In genomic region chr12:84907024-84907626, GRCm38 (mm10) we compare ENCODE assay signal across 10 mouse cellular contexts. TPM values are rescaled to one million over a fixed set of nuclear protein-coding genes. Genes with fewer than 3 reads are reported as not detected.
DNase-seq lines count a peak whose midpoint lies in the region; ATAC-seq lines count a peak whose summit lies in the region.
"Had no signal": no experiment of that assay in that cellular context is flagged by ENCODE, and none has a peak within 500 bp of the region (broad histone marks: within the 10 kb centered on the region; RNA-seq: fewer than 3 reads in every experiment).

No protein-coding gene starts in this region.

- no peaks in the 10 kb centered on the region for H3K36me3 ChIP-seq in embryonic facial prominence, embryonic 12.5 days
- no peaks in the 10 kb centered on the region for H3K36me3 ChIP-seq in heart, embryonic 16.5 days (ENCODE audit: control insufficient read depth, insufficient read depth)
- H3K36me3 ChIP-seq: midbrain, embryonic 12.5 days had no signal

- no peaks in the 10 kb centered on the region for H3K9me3 ChIP-seq in embryonic facial prominence, embryonic 12.5 days
- H3K9me3 ChIP-seq in heart, embryonic 16.5 days (replicated peaks; ENCODE audit: control insufficient read depth, low read length) = no peaks in the 10 kb centered on the region
- H3K9me3 ChIP-seq: midbrain, embryonic 12.5 days had no signal

- H3K27me3 ChIP-seq in embryonic facial prominence, embryonic 12.5 days = no peaks in the 10 kb centered on the region
- H3K27me3 ChIP-seq in heart, embryonic 16.5 days (ENCODE audit: control insufficient read depth, insufficient read depth, low read length) = no peaks in the 10 kb centered on the region
- H3K27me3 ChIP-seq: midbrain, embryonic 12.5 days had no signal

- H3K27ac ChIP-seq in embryonic facial prominence, embryonic 12.5 days = peak overlapping the region; percentile 71
- H3K27ac ChIP-seq in heart, embryonic 16.5 days (ENCODE audit: low read length) = peak overlapping the region; percentile 40
- H3K27ac ChIP-seq: midbrain, embryonic 12.5 days had no signal

- peak; percentile 33 to 53 for DNase-seq in cerebellum, postnatal 14 days
- DNase-seq in cerebellum, adult 18-20 months = no peak
- DNase-seq in lung, postnatal 36 days = peak; percentile 11
- DNase-seq in ovary, postnatal 36 days (ENCODE audit: low spot score) = no peak
- no peak for DNase-seq in yolk sac, embryonic 10.5 days (ENCODE audit: low spot score)

- ATAC-seq in embryonic facial prominence, embryonic 12.5 days (ENCODE audit: insufficient number of reproducible peaks, insufficient read depth, low FRiP score, low TSS enrichment) = peak; percentile 53; the same call in 1 of the 2 replicates
- no peak for ATAC-seq in heart, embryonic 16.5 days (replicated peaks; ENCODE audit: extremely low read depth, insufficient read depth, low FRiP score)
- ATAC-seq in monocyte, adult 5-6 weeks (replicated peaks; ENCODE audit: insufficient number of reproducible peaks, low FRiP score, low TSS enrichment, poor library complexity, severe bottlenecking) = no peak
- ATAC-seq: activated CD4-positive, CD25-positive, alpha-beta regulatory T cell, adult 4 months had no signal

- no peak overlapping the region for H3K4me3 ChIP-seq in embryonic facial prominence, embryonic 12.5 days
- H3K4me3 ChIP-seq in heart, embryonic 16.5 days (ENCODE audit: low read length) = no peak overlapping the region
- H3K4me3 ChIP-seq: midbrain, embryonic 12.5 days had no signal

- 26% methylated on average over 12 of the region's 12 CpGs for WGBS in embryonic facial prominence, embryonic 12.5 days
- WGBS in heart, embryonic 16.5 days = 71% methylated on average over 12 of the region's 12 CpGs

- H3K4me2 ChIP-seq in embryonic facial prominence, embryonic 12.5 days (replicated peaks) = no peak overlapping the region
- H3K4me2 ChIP-seq in heart, embryonic 16.5 days (ENCODE audit: low read depth, low read length) = no peak overlapping the region
- H3K4me2 ChIP-seq: midbrain, embryonic 12.5 days had no signal

- peaks cover 17% of the 10 kb centered on the region for H3K4me1 ChIP-seq in embryonic facial prominence, embryonic 12.5 days
- H3K4me1 ChIP-seq in heart, embryonic 16.5 days (ENCODE audit: control insufficient read depth, insufficient read depth, low read length) = peaks cover 14% of the 10 kb centered on the region

- H3K9ac ChIP-seq in embryonic facial prominence, embryonic 12.5 days = no peak overlapping the region
- no peak overlapping the region for H3K9ac ChIP-seq in heart, embryonic 16.5 days (ENCODE audit: low read length)
- H3K9ac ChIP-seq: midbrain, embryonic 12.5 days had no signal

RNA-seq across cellular contexts. Expression of gene Ltbp2, which starts 30.8 kb away (rescaled TPM):
- polyA plus RNA-seq in embryonic facial prominence, embryonic 12.5 days (2016; fragmentation: Nextera tagmentation; extraction: Ambion mirVana) = 0.71 and 0.93 TPM in 2 replicates
- polyA plus RNA-seq in heart, embryonic 16.5 days (2015; fragmentation: Nextera tagmentation; extraction: Ambion mirVana) = 5.9 and 7.8 TPM in 2 replicates
- not detected in 3 replicates for total RNA-seq in monocyte, adult 5-6 weeks (2017)
- polyA plus RNA-seq: activated CD4-positive, CD25-positive, alpha-beta regulatory T cell, adult 4 months had no signal

Comparison
In these comparisons a context has a peak if more than half of its experiments do, and no peak if none do; other contexts are left out.
1. DNase-seq: peak in cerebellum, postnatal 14 days (2 of 2) and lung, postnatal 36 days (single experiment); none in cerebellum, adult 18-20 months (0 of 2), ovary, postnatal 36 days (single experiment) and yolk sac, embryonic 10.5 days (single experiment).